Mouse (Mus musculus) CH12.LX (cell line): ENCODE measurements around the gene Iqcd. TPM values are rescaled to one million over a fixed set of nuclear protein-coding genes. Genes with fewer than 3 reads are reported as not detected.

ENCODE experiments used
- DNase-seq: peaks from one replicate; pipeline ENCODE4 v3.0.0-alpha.2; 2013; ENCODE audit errors: extremely low read depth
- H3K27ac ChIP-seq: 2 replicates; pipeline ENCODE4 v1.5.1; 2012; ENCODE audit warnings: low read depth, mild to moderate bottlenecking, control low read depth, moderate library complexity; ENCODE audit not compliant: insufficient read depth
- H3K27me3 ChIP-seq: replicated peaks from 2 replicates; pipeline ENCODE3; 2012; ENCODE audit warnings: inconsistent platforms
- H3K36me3 ChIP-seq, 2 experiments: replicated peaks in 1 of 2; 2 replicates each; pipeline versions ENCODE3 to v1.6.1; 2012; ENCODE audit warnings: inconsistent platforms in 1 of 2, low read length in 1 of 2, mild to moderate bottlenecking in 1 of 2, mixed read lengths in 1 of 2, moderate library complexity in 1 of 2; ENCODE audit not compliant: control insufficient read depth in 1 of 2, insufficient read depth in 1 of 2
- H3K4me1 ChIP-seq, 2 experiments: 2 replicates each; pipeline ENCODE4 v1.6.1; 2012; ENCODE audit warnings: inconsistent platforms in 1 of 2, moderate library complexity in 1 of 2; ENCODE audit not compliant: insufficient read depth in 2 of 2, control insufficient read depth in 1 of 2
- H3K4me2 ChIP-seq: 2 replicates; pipeline ENCODE4 v1.6.1; 2012; ENCODE audit warnings: low read depth, mild to moderate bottlenecking, control low read depth; ENCODE audit not compliant: poor library complexity, insufficient read depth, severe bottlenecking
- H3K4me3 ChIP-seq, 3 experiments: fragments of 150-350 bp in 1 of 3; sonication (generic) in 1 of 3; replicated peaks in 1 of 3; 2 replicates each; pipeline versions ENCODE3 to v1.5.1; 2011 to 2012; ENCODE audit warnings: low read depth in 2 of 3, low read length in 2 of 3, mild to moderate bottlenecking in 2 of 3, moderate library complexity in 2 of 3, control low read depth in 1 of 3, improper control_type of control experiment in 1 of 3, inconsistent platforms in 1 of 3, mixed read lengths in 1 of 3; ENCODE audit not compliant: poor library complexity in 1 of 3
- H3K79me2 ChIP-seq: replicated peaks from 2 replicates; pipeline ENCODE4 v1.6.1; 2012; ENCODE audit warnings: mild to moderate bottlenecking, moderate library complexity; ENCODE audit not compliant: control insufficient read depth, poor library complexity, insufficient read depth, severe bottlenecking; ENCODE audit errors: extremely low read depth
- H3K9ac ChIP-seq: 2 replicates; pipeline ENCODE4 v1.6.1; 2012; ENCODE audit warnings: low read depth, mild to moderate bottlenecking, control low read depth, moderate library complexity; ENCODE audit not compliant: insufficient read depth
- H3K9me3 ChIP-seq: replicated peaks from 2 replicates; pipeline ENCODE3; 2012; ENCODE audit warnings: low read length, inconsistent platforms, mixed read lengths
- BHLHE40 ChIP-seq: IDR thresholded peaks from 2 replicates; pipeline ENCODE4 v1.6.1; 2011; ENCODE audit warnings: mild to moderate bottlenecking, low read depth, low read length, improper control_type of control experiment
- E2F4 ChIP-seq: IDR thresholded peaks from 2 replicates; pipeline ENCODE4 v1.6.1; 2011; ENCODE audit warnings: low read depth, low read length, improper control_type of control experiment; ENCODE audit not compliant: insufficient replicate concordance
- ELF1 ChIP-seq: IDR thresholded peaks from 2 replicates; pipeline ENCODE4 v1.6.1; 2014; ENCODE audit warnings: low read depth, mild to moderate bottlenecking, inconsistent platforms, low read length, improper control_type of control experiment
- HCFC1 ChIP-seq: IDR thresholded peaks from 2 replicates; pipeline ENCODE4 v1.6.1; 2012; ENCODE audit warnings: low read depth, mild to moderate bottlenecking, inconsistent platforms, low read length, improper control_type of control experiment
- IRF4 ChIP-seq: IDR thresholded peaks from 2 replicates; pipeline ENCODE4 v1.6.1; 2014; ENCODE audit warnings: low read depth, mild to moderate bottlenecking, inconsistent platforms, low read length, improper control_type of control experiment
- JUND ChIP-seq: conservative IDR thresholded peaks from 2 replicates; pipeline ENCODE4 v1.6.1; 2011; ENCODE audit warnings: low read depth, low read length, improper control_type of control experiment
- MAFK ChIP-seq: IDR thresholded peaks from 2 replicates; pipeline ENCODE4 v1.6.1; 2011; ENCODE audit warnings: low read length, improper control_type of control experiment; ENCODE audit not compliant: insufficient replicate concordance
- MAX ChIP-seq: IDR thresholded peaks from 2 replicates; pipeline ENCODE4 v1.6.1; 2011; ENCODE audit warnings: low read length, improper control_type of control experiment
- MAZ ChIP-seq: IDR thresholded peaks from 2 replicates; pipeline ENCODE4 v1.6.1; 2012; ENCODE audit warnings: low read depth, mild to moderate bottlenecking, inconsistent platforms, low read length, improper control_type of control experiment, moderate library complexity
- MXI1 ChIP-seq: IDR thresholded peaks from 2 replicates; pipeline ENCODE4 v1.6.1; 2011; ENCODE audit warnings: mild to moderate bottlenecking, low read depth, low read length, improper control_type of control experiment
- RCOR1 ChIP-seq: conservative IDR thresholded peaks from 2 replicates; pipeline ENCODE4 v1.6.1; 2012; ENCODE audit warnings: low read depth, mild to moderate bottlenecking, inconsistent platforms, low read length, improper control_type of control experiment
- SIN3A ChIP-seq: IDR thresholded peaks from 2 replicates; pipeline ENCODE4 v1.6.1; 2012; ENCODE audit warnings: low read length, improper control_type of control experiment, inconsistent platforms
- SMC3 ChIP-seq: IDR thresholded peaks from 2 replicates; pipeline ENCODE4 v1.6.1; 2011; ENCODE audit warnings: low read depth, low read length, improper control_type of control experiment
- TCF12 ChIP-seq: IDR thresholded peaks from 2 replicates; pipeline ENCODE4 v1.6.1; 2014; ENCODE audit warnings: low read depth, mild to moderate bottlenecking, inconsistent platforms, low read length, improper control_type of control experiment
- USF2 ChIP-seq: conservative IDR thresholded peaks from 2 replicates; pipeline ENCODE4 v1.6.1; 2011; ENCODE audit warnings: low read depth, low read length, improper control_type of control experiment
- ZC3H11A ChIP-seq: IDR thresholded peaks from 2 replicates; pipeline ENCODE4 v1.6.1; 2012; ENCODE audit warnings: low read depth, mild to moderate bottlenecking, inconsistent platforms, low read length, improper control_type of control experiment
- ZKSCAN1 ChIP-seq: IDR thresholded peaks from 2 replicates; pipeline ENCODE4 v1.6.1; 2012; ENCODE audit warnings: low read depth, inconsistent platforms, low read length, improper control_type of control experiment, borderline replicate concordance
- ZMIZ1 ChIP-seq: IDR thresholded peaks from 2 replicates; pipeline ENCODE4 v1.6.1; 2012; ENCODE audit warnings: low read depth, mild to moderate bottlenecking, inconsistent platforms, low read length, improper control_type of control experiment
- dilution Hi-C: fragments of 300-500 bp; cut with MboI; formaldehyde crosslinking; loops from 2 replicates; pipeline ENCODE4 v1.14.3; 2020; ENCODE audit warnings: low sequenced_read_pairs; ENCODE audit not compliant: extremely low pct_unique_long_range_greater_than_20kb, extremely low pct_ligation_motif_present
- in situ Hi-C: fragments of 300-500 bp; cut with MboI; formaldehyde crosslinking; loops from 3 replicates; pipeline ENCODE4 v1.14.3; 2019; ENCODE audit warnings: low sequenced_read_pairs, low pct_ligation_motif_present, low pct_unique_long_range_greater_than_20kb, mixed read lengths
- polyA plus RNA-seq: library from polyadenylated mRNA; unstranded; fragments of >175 nt; gene quantifications from 2 replicates; pipeline ENCODE4 v1.2.1, GENCODE M21; 2012; ENCODE audit warnings: low read depth; ENCODE audit not compliant: insufficient read length
- total RNA-seq, 2 experiments: library from RNA; depleted of rRNA; stranded (reverse); fragments of 300-350 nt in 1 of 2; fragments of >200 nt in 1 of 2; gene quantifications; 2 replicates each; pipeline ENCODE4 v1.2.3; 2012 to 2014

Iqcd gene
- total and polyA plus RNA-seq, 3 experiments: 0.59 to 0.77 TPM; not detected in 1

GRCm38 (mm10) chr5:120558041-120558440 lies 30.8 kb upstream of the Iqcd start:
- H3K27me3 ChIP-seq: no peaks in the 10 kb centered on the region
- TF ChIP-seq RCOR1: no peak
- TF ChIP-seq MXI1: no peak
- no peak for TF ChIP-seq E2F4
- TF ChIP-seq ZKSCAN1: no peak
- no peak for TF ChIP-seq BHLHE40
- no peak for TF ChIP-seq HCFC1
- TF ChIP-seq ZC3H11A: no peak
- TF ChIP-seq, all 38 proteins: peak for 0
- no peaks in the 10 kb centered on the region for H3K79me2 ChIP-seq
- peaks cover 0 to 14% of the 10 kb centered on the region in 2 experiments; a peak in 2 of 4 replicates for H3K4me1 ChIP-seq
- dilution Hi-C loops: no loop called here
- H3K9me3 ChIP-seq: no peaks in the 10 kb centered on the region
- no peak overlapping the region for H3K27ac ChIP-seq
- H3K36me3 ChIP-seq: peaks cover 3 to 39% of the 10 kb centered on the region in 2 experiments
- no peak overlapping the region for H3K4me3 ChIP-seq
- no peak for DNase-seq
- in situ Hi-C loops: no loop called here
- H3K4me2 ChIP-seq: no peak overlapping the region
- H3K9ac ChIP-seq: no peak overlapping the region

GRCm38 (mm10) chr5:120558762-120559161 lies 30.1 kb upstream of the Iqcd start:
- Histone ChIP-seq H3K4me1 (peaks cover 0 to 20% of the 10 kb centered on the region in 2 experiments; a peak in 2 of 4 replicates), H3K9ac (no peak overlapping the region), H3K4me3 (no peak overlapping the region), H3K27ac (no peak overlapping the region), H3K4me2 (no peak overlapping the region), H3K36me3 (peaks cover 3 to 32% of the 10 kb centered on the region in 2 experiments), H3K27me3 (no peaks in the 10 kb centered on the region), H3K79me2 (no peaks in the 10 kb centered on the region), H3K9me3 (no peaks in the 10 kb centered on the region)
- no peak for DNase-seq
- in situ Hi-C loops (no loop called here), dilution Hi-C loops (no loop called here)
- TF ChIP-seq MAFK (no peak), IRF4 (no peak), MAX (no peak), SMC3 (no peak), TCF12 (no peak), USF2 (no peak), ELF1 (no peak), SIN3A (no peak), HCFC1 (no peak), JUND (no peak), RCOR1 (no peak), BHLHE40 (no peak), ZMIZ1 (no peak), MAZ (no peak)
